Comparison of ENCODE assay signal across 9 mouse cellular contexts in genomic region chr4:149445868-149446267, GRCm38 (mm10). TPM values are rescaled to one million over a fixed set of nuclear protein-coding genes. Genes with fewer than 3 reads are reported as not detected.
DNase-seq lines count a peak whose midpoint lies in the region; ATAC-seq lines count a peak whose summit lies in the region.
"Had no signal": no experiment of that assay in that cellular context is flagged by ENCODE, and none has a peak within 500 bp of the region (broad histone marks: within the 10 kb centered on the region; RNA-seq: fewer than 3 reads in every experiment).

No protein-coding gene starts in this region.

- H3K27me3 ChIP-seq in embryonic facial prominence, embryonic 13.5 days, result no peaks in the 10 kb centered on the region
- H3K27me3 ChIP-seq in heart, embryonic 15.5 days, result no peaks in the 10 kb centered on the region
- H3K27me3 ChIP-seq in limb, embryonic 12.5 days, result no peaks in the 10 kb centered on the region
- H3K27me3 ChIP-seq in midbrain, embryonic 10.5 days (ENCODE audit: low read depth, poor library complexity, severe bottlenecking), result no peaks in the 10 kb centered on the region

- 0 out of 2 replicates have a peak overlapping the region, but pooled peaks have one; percentile 75 for H3K9ac ChIP-seq in embryonic facial prominence, embryonic 13.5 days
- H3K9ac ChIP-seq in heart, embryonic 15.5 days, result no peak overlapping the region
- H3K9ac ChIP-seq in limb, embryonic 12.5 days (replicated peaks), result no peak overlapping the region

- no peaks in the 10 kb centered on the region for H3K36me3 ChIP-seq in embryonic facial prominence, embryonic 13.5 days
- no peaks in the 10 kb centered on the region for H3K36me3 ChIP-seq in heart, embryonic 15.5 days
- H3K36me3 ChIP-seq in limb, embryonic 12.5 days, result no peaks in the 10 kb centered on the region
- H3K36me3 ChIP-seq in midbrain, embryonic 10.5 days, result no peaks in the 10 kb centered on the region

- intact Hi-C loops in heart, postnatal 25 days (cut with DNase I), result loop anchor here (2.0 kb wide), 1 partner anchor 19 kb away; the partner anchor contains the start of gene Ube4b

- WGBS in embryonic facial prominence, embryonic 13.5 days, result 1% methylated on average over 11 of the region's 11 CpGs
- 3% methylated on average over 11 of the region's 11 CpGs for WGBS in heart, embryonic 15.5 days
- whole genome bisulfite sequencing in limb, embryonic 12.5 days, result 5% methylated on average over 11 of the region's 11 CpGs
- 2% methylated on average over 11 of the region's 11 CpGs for WGBS in midbrain, embryonic 10.5 days

- DNase-seq in heart, adult 11 months, result peak; percentile 95
- no peak for DNase-seq in heart, postnatal 25 days (ENCODE audit: low spot score)
- peak; percentile 87 for DNase-seq in ZHBTc4 (ENCODE audit: low read depth, low spot score)
- peak; percentile 76 for DNase-seq in midbrain, embryonic 10.5 days (ENCODE audit: low spot score)
- peak; percentile 40 for DNase-seq in thymus, postnatal 25 days

- peaks cover 24% of the 10 kb centered on the region for H3K4me1 ChIP-seq in embryonic facial prominence, embryonic 13.5 days
- H3K4me1 ChIP-seq in heart, embryonic 15.5 days (replicated peaks), result peaks cover 24% of the 10 kb centered on the region
- peaks cover 18% of the 10 kb centered on the region for H3K4me1 ChIP-seq in limb, embryonic 12.5 days (replicated peaks)
- H3K4me1 ChIP-seq in midbrain, embryonic 10.5 days, result peaks cover 22% of the 10 kb centered on the region

- peak overlapping the region; percentile 91 for H3K27ac ChIP-seq in embryonic facial prominence, embryonic 13.5 days
- H3K27ac ChIP-seq in heart, embryonic 15.5 days, result peak overlapping the region; percentile 84
- peak overlapping the region; percentile 95 for H3K27ac ChIP-seq in limb, embryonic 12.5 days
- peak overlapping the region; percentile 95 for H3K27ac ChIP-seq in midbrain, embryonic 10.5 days (replicated peaks)

- ATAC-seq in embryonic facial prominence, embryonic 13.5 days (ENCODE audit: insufficient number of reproducible peaks, insufficient read depth, low FRiP score, low TSS enrichment, low read depth), result peak; percentile 46; the same call in 1 of the 2 replicates
- peak; percentile 60 for ATAC-seq in heart, embryonic 15.5 days (replicated peaks; ENCODE audit: insufficient number of reproducible peaks, insufficient read depth, low FRiP score, low read depth)
- no peak; the same call in 1 of the 2 replicates for ATAC-seq in limb, embryonic 12.5 days (ENCODE audit: insufficient number of reproducible peaks, insufficient read depth, low FRiP score, low TSS enrichment, low read depth)

- H3K4me2 ChIP-seq in embryonic facial prominence, embryonic 13.5 days, result peak overlapping the region; percentile 59
- peak overlapping the region; percentile 64 for H3K4me2 ChIP-seq in heart, embryonic 15.5 days
- peak overlapping the region; percentile 58 for H3K4me2 ChIP-seq in limb, embryonic 12.5 days

- H3K4me3 ChIP-seq in embryonic facial prominence, embryonic 13.5 days, result peak overlapping the region; percentile 35
- peak overlapping the region; percentile 40 for H3K4me3 ChIP-seq in heart, embryonic 15.5 days
- peak overlapping the region; percentile 37 for H3K4me3 ChIP-seq in limb, embryonic 12.5 days (replicated peaks)
- H3K4me3 ChIP-seq in midbrain, embryonic 10.5 days, result peak overlapping the region; percentile 52

- no peaks in the 10 kb centered on the region for H3K9me3 ChIP-seq in embryonic facial prominence, embryonic 13.5 days
- H3K9me3 ChIP-seq in heart, embryonic 15.5 days (replicated peaks), result no peaks in the 10 kb centered on the region
- H3K9me3 ChIP-seq in limb, embryonic 12.5 days, result no peaks in the 10 kb centered on the region
- no peaks in the 10 kb centered on the region for H3K9me3 ChIP-seq in midbrain, embryonic 10.5 days (replicated peaks)

RNA-seq across cellular contexts. Expression of gene Rbp7, which starts 8.9 kb away (rescaled TPM):
- 10 to 100 TPM; 54.3 to 65.7 TPM for total RNA-seq in heart, postnatal 25 days (2021)
- polyA plus RNA-seq in embryonic facial prominence, embryonic 13.5 days (2015; fragmentation: Nextera tagmentation; extraction: Ambion mirVana), result 0.52 TPM in 1 of 2 replicates, not detected in the other
- polyA plus RNA-seq in heart, embryonic 15.5 days (2015; fragmentation: Nextera tagmentation; extraction: Ambion mirVana), result 7.8 and 13.6 TPM in 2 replicates
- polyA plus RNA-seq in limb, embryonic 12.5 days (2016; fragmentation: Nextera tagmentation; extraction: Ambion mirVana), result not detected in 2 replicates
- not detected in 2 replicates for polyA plus RNA-seq in midbrain, embryonic 10.5 days (2016; fragmentation: Nextera tagmentation; extraction: Ambion mirVana)
- total RNA-seq: liver, adult 2 months had no signal
- polyA plus RNA-seq: liver, adult 2 months had no signal

RNA-seq across cellular contexts. Expression of gene Ube4b, which starts 19.3 kb away (rescaled TPM):
- total RNA-seq in heart, postnatal 25 days (2021), result 10 to 100 TPM; 48.6 to 49.0 TPM
- polyA plus RNA-seq in embryonic facial prominence, embryonic 13.5 days (2015; fragmentation: Nextera tagmentation; extraction: Ambion mirVana), result 48.7 and 49.4 TPM in 2 replicates
- 27.2 and 35.6 TPM in 2 replicates for polyA plus RNA-seq in heart, embryonic 15.5 days (2015; fragmentation: Nextera tagmentation; extraction: Ambion mirVana)
- 55.1 and 67.3 TPM in 2 replicates for polyA plus RNA-seq in limb, embryonic 12.5 days (2016; fragmentation: Nextera tagmentation; extraction: Ambion mirVana)
- polyA plus RNA-seq in midbrain, embryonic 10.5 days (2016; fragmentation: Nextera tagmentation; extraction: Ambion mirVana), result 56.2 and 60.9 TPM in 2 replicates

RNA-seq across cellular contexts. Expression of gene Tmem274, which starts 31.3 kb away (rescaled TPM):
- total RNA-seq in heart, postnatal 25 days (2021), result not detected
- polyA plus RNA-seq in embryonic facial prominence, embryonic 13.5 days (2015; fragmentation: Nextera tagmentation; extraction: Ambion mirVana), result 0.37 TPM in 1 of 2 replicates, not detected in the other
- 0.35 and 0.48 TPM in 2 replicates for polyA plus RNA-seq in heart, embryonic 15.5 days (2015; fragmentation: Nextera tagmentation; extraction: Ambion mirVana)
- polyA plus RNA-seq in limb, embryonic 12.5 days (2016; fragmentation: Nextera tagmentation; extraction: Ambion mirVana), result 0.36 and 0.50 TPM in 2 replicates
- polyA plus RNA-seq in midbrain, embryonic 10.5 days (2016; fragmentation: Nextera tagmentation; extraction: Ambion mirVana), result 0.41 and 0.55 TPM in 2 replicates
- total RNA-seq: liver, adult 2 months had no signal
- polyA plus RNA-seq: liver, adult 2 months had no signal

RNA-seq across cellular contexts. Expression of gene Nmnat1, which starts 39.1 kb away (rescaled TPM):
- 10 to 100 TPM; 29.7 to 30.7 TPM for total RNA-seq in heart, postnatal 25 days (2021)
- 9.2 and 10.2 TPM in 2 replicates for polyA plus RNA-seq in embryonic facial prominence, embryonic 13.5 days (2015; fragmentation: Nextera tagmentation; extraction: Ambion mirVana)
- polyA plus RNA-seq in heart, embryonic 15.5 days (2015; fragmentation: Nextera tagmentation; extraction: Ambion mirVana), result 11.5 and 12.7 TPM in 2 replicates
- 10.9 and 11.0 TPM in 2 replicates for polyA plus RNA-seq in limb, embryonic 12.5 days (2016; fragmentation: Nextera tagmentation; extraction: Ambion mirVana)
- 16.2 and 18.8 TPM in 2 replicates for polyA plus RNA-seq in midbrain, embryonic 10.5 days (2016; fragmentation: Nextera tagmentation; extraction: Ambion mirVana)

RNA-seq across cellular contexts. Expression of gene Lzic, which starts 39.2 kb away (rescaled TPM):
- total RNA-seq in heart, postnatal 25 days (2021), result 10 to 100 TPM; 55.2 to 64.3 TPM
- polyA plus RNA-seq in embryonic facial prominence, embryonic 13.5 days (2015; fragmentation: Nextera tagmentation; extraction: Ambion mirVana), result 56.5 TPM in 2 replicates
- 29.8 and 30.6 TPM in 2 replicates for polyA plus RNA-seq in heart, embryonic 15.5 days (2015; fragmentation: Nextera tagmentation; extraction: Ambion mirVana)
- 58.1 and 62.3 TPM in 2 replicates for polyA plus RNA-seq in limb, embryonic 12.5 days (2016; fragmentation: Nextera tagmentation; extraction: Ambion mirVana)
- polyA plus RNA-seq in midbrain, embryonic 10.5 days (2016; fragmentation: Nextera tagmentation; extraction: Ambion mirVana), result 48.5 and 48.9 TPM in 2 replicates
